Mouse (Mus musculus) erythroblast, embryonic 14.5 days (primary cell): Measurements from ENCODE around the gene Clip2. TPM values are rescaled to one million over a fixed set of nuclear protein-coding genes. Genes with fewer than 3 reads are reported as not detected.

ENCODE experiments used
- H3K27me3 ChIP-seq: 2 replicates; pipeline ENCODE4 v1.6.1; 2012; ENCODE audit warnings: inconsistent platforms; ENCODE audit not compliant: control insufficient read depth
- H3K36me3 ChIP-seq: 2 replicates; pipeline ENCODE4 v1.6.1; 2012; ENCODE audit warnings: mild to moderate bottlenecking, inconsistent platforms; ENCODE audit not compliant: control insufficient read depth
- H3K4me1 ChIP-seq: 2 replicates; pipeline ENCODE4 v1.6.1; 2012; ENCODE audit warnings: inconsistent platforms; ENCODE audit not compliant: control insufficient read depth
- H3K4me3 ChIP-seq: replicated peaks from 2 replicates; pipeline ENCODE3; 2012; ENCODE audit warnings: moderate library complexity, mild to moderate bottlenecking, inconsistent platforms
- H3K9me3 ChIP-seq: 2 replicates; pipeline ENCODE4 v1.6.1; 2012; ENCODE audit warnings: low read length, inconsistent platforms, mixed read lengths; ENCODE audit not compliant: control insufficient read depth
- GATA1 ChIP-seq: IDR thresholded peaks from 2 replicates; pipeline ENCODE4 v1.6.1; 2012; ENCODE audit warnings: low read length, inconsistent platforms, mixed read lengths
- TAL1 ChIP-seq: IDR thresholded peaks from 3 replicates; pipeline ENCODE4 v1.6.1; 2012; ENCODE audit warnings: low read length, inconsistent platforms, mixed read lengths
- polyA plus RNA-seq: library from polyadenylated mRNA; stranded (reverse); fragments of >175 nt; gene quantifications from 2 replicates; pipeline ENCODE4 v1.2.3, GENCODE M21; 2012

Gene Clip2
- polyA plus RNA-seq, 1 experiment: 0.16 TPM

DNA sequence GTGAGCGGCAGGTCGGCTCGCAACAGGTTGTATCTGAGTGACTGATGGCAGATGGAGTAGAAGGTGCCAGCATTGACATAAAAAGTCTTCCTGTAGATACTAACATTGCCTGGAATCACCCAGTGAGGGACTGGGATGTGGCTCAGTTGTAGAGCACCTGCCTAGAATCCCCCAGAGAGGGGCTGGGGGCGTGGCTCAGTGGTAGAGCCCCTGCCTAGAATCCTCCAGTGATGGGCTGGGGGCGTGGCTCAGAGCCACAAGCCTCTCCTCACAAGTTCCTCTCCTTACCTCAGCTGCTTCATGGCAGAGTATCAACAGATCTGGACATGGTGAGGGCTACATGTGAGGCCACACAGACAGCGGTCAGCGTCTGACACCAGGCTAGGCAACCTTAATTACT lies 112.8 kb downstream of the Clip2 start:
- H3K36me3 ChIP-seq: no peaks in the 10 kb centered on the region; the same call in 1 of the 2 replicates
- H3K9me3 ChIP-seq: peaks cover 2% of the 10 kb centered on the region
- no peaks in the 10 kb centered on the region for H3K27me3 ChIP-seq
- no peak for TF ChIP-seq GATA1
- TF ChIP-seq TAL1: no peak
- H3K4me1 ChIP-seq: peaks cover 9% of the 10 kb centered on the region
- no peak overlapping the region for H3K4me3 ChIP-seq

Other genes starting within 250 kb of the Clip2 start
- gene Gtf2i, start 237.7 kb downstream of the Clip2 start, polyA plus RNA-seq: 4.1 and 4.4 TPM in 2 replicates
- gene Gtf2ird1, start 95.7 kb downstream of the Clip2 start, polyA plus RNA-seq: 2.0 and 3.0 TPM in 2 replicates
- not detected in 2 replicates for gene Syna, start 7.7 kb upstream of the Clip2 start, polyA plus RNA-seq
- 6.8 TPM in 2 replicates for gene Rfc2, start 28.9 kb upstream of the Clip2 start, polyA plus RNA-seq
- gene Lat2, start 62.6 kb upstream of the Clip2 start, polyA plus RNA-seq: 0.16 and 0.17 TPM in 2 replicates
- gene Eif4h, start 87.1 kb upstream of the Clip2 start, polyA plus RNA-seq: 18.5 and 18.7 TPM in 2 replicates
- gene Limk1, start 136.2 kb upstream of the Clip2 start, polyA plus RNA-seq: 0.30 and 0.39 TPM in 2 replicates
- gene Eln, start 194.9 kb upstream of the Clip2 start, polyA plus RNA-seq: not detected in 2 replicates